Mouse (Mus musculus): ENCODE measurements around the gene Gzmk. TPM values are rescaled to one million over a fixed set of nuclear protein-coding genes. Genes with fewer than 3 reads are reported as not detected.

Gene Gzmk
- total and polyA plus RNA-seq, 3 experiments = not detected

DNA sequence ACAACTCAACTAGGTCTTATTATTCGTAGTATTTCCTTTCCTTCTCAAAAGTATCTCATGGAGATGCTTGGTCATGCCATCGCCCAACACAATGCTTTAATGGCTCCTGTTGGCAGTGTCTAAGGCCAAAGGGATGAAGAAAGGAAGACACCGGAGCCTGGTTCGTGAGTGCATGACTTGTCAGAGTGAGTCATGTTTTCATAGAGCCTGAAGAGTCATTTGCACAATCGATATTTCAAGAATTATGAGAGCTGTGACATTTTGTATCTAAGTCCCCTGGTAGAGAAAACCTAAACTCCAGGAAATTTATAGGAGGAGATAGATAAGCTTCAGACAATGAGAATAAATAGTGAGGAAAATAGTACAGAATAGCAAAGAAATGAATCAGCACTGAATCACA lies 33.5 kb upstream of the Gzmk start:
- Histone ChIP-seq H3K4me1 (ENCODE audit: control insufficient read depth in 1 of 2, insufficient read depth in 2 of 2, low read length in 2 of 2) (no peaks in the 10 kb centered on the region), H3K27me3 (ENCODE audit: control insufficient read depth in 1 of 2, insufficient read depth in 2 of 2, low read length in 2 of 2) (no peaks in the 10 kb centered on the region), H3K27ac (ENCODE audit: control insufficient read depth, low read depth, low read length) (no peak overlapping the region), H3K79me2 (ENCODE audit: control insufficient read depth, insufficient read depth, low read length, poor library complexity) (no peaks in the 10 kb centered on the region), H3K9me3 (replicated peaks; ENCODE audit: insufficient read depth, low read length) (no peaks in the 10 kb centered on the region), H3K36me3 (ENCODE audit: control insufficient read depth in 1 of 2, insufficient read depth in 2 of 2, low read length in 2 of 2) (no peaks in the 10 kb centered on the region), H3K9ac (ENCODE audit: control insufficient read depth, low read depth, low read length, poor library complexity, severe bottlenecking) (no peak overlapping the region), H3K4me3 (ENCODE audit: control insufficient read depth in 1 of 2, insufficient read depth in 1 of 2, low read depth in 2 of 2, low read length in 2 of 2) (no peak overlapping the region)
- DNase-seq (ENCODE audit: low read depth, low spot score) = no peak
- TF ChIP-seq CHD2 (IDR thresholded peaks at IDR 0.05; ENCODE audit: low read length) = no peak
- no peak for TF ChIP-seq GABPA (IDR thresholded peaks at IDR 0.05; ENCODE audit: low read depth, low read length)
- TF ChIP-seq POLR2AphosphoS2 (IDR thresholded peaks at IDR 0.05; ENCODE audit: low read length) = no peak
- TF ChIP-seq MAX (IDR thresholded peaks at IDR 0.05; ENCODE audit: low read length) = no peak
- no peak for TF ChIP-seq ELF1 (IDR thresholded peaks at IDR 0.05; ENCODE audit: low read depth, low read length)
- no peak for TF ChIP-seq KAT2A (conservative IDR thresholded peaks at IDR 0.05; ENCODE audit: low read depth, low read length)
- no peak for TF ChIP-seq MYB (IDR thresholded peaks at IDR 0.05; ENCODE audit: low read depth, low read length)
- no peak for TF ChIP-seq RAD21 (IDR thresholded peaks at IDR 0.05; ENCODE audit: low read depth, low read length)
- no peak for TF ChIP-seq SIN3A (IDR thresholded peaks at IDR 0.05; ENCODE audit: low read length)
- TF ChIP-seq GATA1 (IDR thresholded peaks at IDR 0.05; ENCODE audit: low read depth, low read length) = no peak
- no peak for TF ChIP-seq TCF12 (IDR thresholded peaks at IDR 0.05; ENCODE audit: low read depth, low read length)
- no peak for TF ChIP-seq UBTF (IDR thresholded peaks at IDR 0.05; ENCODE audit: borderline replicate concordance, insufficient read depth, low read depth, low read length)
- TF ChIP-seq USF1 (IDR thresholded peaks at IDR 0.05; ENCODE audit: low read depth, low read length) = no peak
- TF ChIP-seq MXI1 (IDR thresholded peaks at IDR 0.05; ENCODE audit: low read depth, low read length) = no peak
- TF ChIP-seq TAL1 (IDR thresholded peaks at IDR 0.05; ENCODE audit: low read length) = no peak
- no peak for TF ChIP-seq BHLHE40 (IDR thresholded peaks at IDR 0.05; ENCODE audit: borderline replicate concordance, low read depth, low read length)
- TF ChIP-seq ETS1 (IDR thresholded peaks at IDR 0.05; ENCODE audit: low read depth, low read length) = no peak
- TF ChIP-seq EP300 (IDR thresholded peaks at IDR 0.05; ENCODE audit: low read depth in 1 of 2, low read length in 2 of 2) = no peak

DNA sequence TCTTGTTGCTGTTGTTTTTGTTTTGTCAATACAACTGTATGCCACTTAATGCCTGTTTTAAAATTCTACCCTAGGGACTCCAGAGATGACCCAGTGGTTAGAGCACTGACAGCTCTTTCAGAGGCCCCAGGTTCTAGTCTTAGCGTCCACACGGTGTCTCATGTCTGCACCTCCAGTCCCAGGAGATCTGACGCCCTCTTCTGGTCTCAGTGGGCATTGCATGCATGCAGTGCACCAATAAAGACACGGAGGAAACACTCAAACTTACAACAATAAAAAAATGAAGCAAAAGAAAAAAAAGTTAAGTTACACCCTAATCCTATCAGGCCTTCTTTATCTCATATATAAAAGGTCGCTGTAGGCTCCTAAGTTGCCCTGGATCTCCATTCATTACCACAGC lies 31.5 kb upstream of the Gzmk start:
- H3K79me2 ChIP-seq (ENCODE audit: control insufficient read depth, insufficient read depth, low read length, poor library complexity) = no peaks in the 10 kb centered on the region
- H3K9me3 ChIP-seq (replicated peaks; ENCODE audit: insufficient read depth, low read length) = no peaks in the 10 kb centered on the region
- no peak for DNase-seq (ENCODE audit: low read depth, low spot score)
- H3K4me3 ChIP-seq (ENCODE audit: control insufficient read depth in 1 of 2, insufficient read depth in 1 of 2, low read depth in 2 of 2, low read length in 2 of 2) = no peak overlapping the region
- H3K27me3 ChIP-seq (ENCODE audit: control insufficient read depth in 1 of 2, insufficient read depth in 2 of 2, low read length in 2 of 2) = no peaks in the 10 kb centered on the region
- H3K36me3 ChIP-seq (ENCODE audit: control insufficient read depth in 1 of 2, insufficient read depth in 2 of 2, low read length in 2 of 2) = no peaks in the 10 kb centered on the region
- H3K4me1 ChIP-seq (ENCODE audit: control insufficient read depth in 1 of 2, insufficient read depth in 2 of 2, low read length in 2 of 2) = no peaks in the 10 kb centered on the region
- no peak overlapping the region for H3K9ac ChIP-seq (ENCODE audit: control insufficient read depth, low read depth, low read length, poor library complexity, severe bottlenecking)
- no peak overlapping the region for H3K27ac ChIP-seq (ENCODE audit: control insufficient read depth, low read depth, low read length)
- no peak for TF ChIP-seq MEF2A (IDR thresholded peaks at IDR 0.05; ENCODE audit: extremely low read depth, insufficient replicate concordance, low read depth, low read length, poor library complexity, severe bottlenecking)
- no peak for TF ChIP-seq MYB (IDR thresholded peaks at IDR 0.05; ENCODE audit: low read depth, low read length)
- no peak for TF ChIP-seq USF1 (IDR thresholded peaks at IDR 0.05; ENCODE audit: low read depth, low read length)
- TF ChIP-seq GABPA (IDR thresholded peaks at IDR 0.05; ENCODE audit: low read depth, low read length) = no peak
- TF ChIP-seq BHLHE40 (IDR thresholded peaks at IDR 0.05; ENCODE audit: borderline replicate concordance, low read depth, low read length) = no peak
- no peak for TF ChIP-seq TCF12 (IDR thresholded peaks at IDR 0.05; ENCODE audit: low read depth, low read length)
- TF ChIP-seq POLR2AphosphoS2 (IDR thresholded peaks at IDR 0.05; ENCODE audit: low read length) = no peak
- no peak for TF ChIP-seq MAZ (IDR thresholded peaks at IDR 0.05; ENCODE audit: low read depth, low read length)
- no peak for TF ChIP-seq ETS1 (IDR thresholded peaks at IDR 0.05; ENCODE audit: low read depth, low read length)
- TF ChIP-seq RCOR1 (IDR thresholded peaks at IDR 0.05; ENCODE audit: low read depth, low read length) = no peak
- no peak for TF ChIP-seq MAX (IDR thresholded peaks at IDR 0.05; ENCODE audit: low read length)
- TF ChIP-seq MXI1 (IDR thresholded peaks at IDR 0.05; ENCODE audit: low read depth, low read length) = no peak
- TF ChIP-seq SMC3 (IDR thresholded peaks at IDR 0.05; ENCODE audit: low read depth, low read length) = no peak
- TF ChIP-seq POLR2AphosphoS5 (IDR thresholded peaks at IDR 0.05; ENCODE audit: borderline replicate concordance, low read depth, low read length) = no peak
- TF ChIP-seq EP300 (IDR thresholded peaks at IDR 0.05; ENCODE audit: low read depth in 1 of 2, low read length in 2 of 2) = no peak
